Mouse (Mus musculus) myocyte (in vitro differentiated cells): ENCODE data around the gene Ldb3.
A peak's percentile ranks its signal among the peaks of the same experiment; 100 is the strongest.

Source experiments
- CEBPB ChIP-seq: IDR thresholded peaks from 2 replicates; pipeline ENCODE4 v1.6.1; 2011; ENCODE audit warnings: mild to moderate bottlenecking, moderate library complexity; ENCODE audit not compliant: poor library complexity, insufficient read depth, severe bottlenecking
- E2F4 ChIP-seq: IDR thresholded peaks from one replicate; pipeline ENCODE4 v1.6.1; 2011; ENCODE audit warnings: mild to moderate bottlenecking, control low read depth, moderate library complexity; ENCODE audit not compliant: insufficient read depth
- MYOD1 ChIP-seq, 3 experiments: IDR thresholded peaks; one replicate each; pipeline ENCODE4 v1.6.1; 2011; ENCODE audit warnings: control low read depth in 2 of 3, low read depth in 2 of 3, mild to moderate bottlenecking in 2 of 3, moderate library complexity in 1 of 3; ENCODE audit not compliant: insufficient read length in 2 of 3, control insufficient read depth in 1 of 3
- POLR2A ChIP-seq: IDR thresholded peaks from one replicate; pipeline ENCODE4 v1.6.1; 2011; ENCODE audit warnings: low read depth, mild to moderate bottlenecking, control low read depth, moderate library complexity; ENCODE audit not compliant: insufficient read length
- TCF12 ChIP-seq: IDR thresholded peaks from one replicate; pipeline ENCODE4 v1.6.1; 2011; ENCODE audit warnings: mild to moderate bottlenecking, control low read depth; ENCODE audit not compliant: poor library complexity, insufficient read depth, severe bottlenecking
- USF1 ChIP-seq: IDR thresholded peaks from one replicate; pipeline ENCODE4 v1.6.1; 2011; ENCODE audit warnings: low read depth, mild to moderate bottlenecking, control low read depth, moderate library complexity

- no peak for TF ChIP-seq E2F4
- no peak for TF ChIP-seq POLR2A
- peak; percentile 76 to 94 (median 83) for TF ChIP-seq MYOD1 (IDR thresholded peaks at IDR 0.05; ENCODE audit: control insufficient read depth in 1 of 3, insufficient read length in 2 of 3, low read depth in 2 of 3)
- TF ChIP-seq USF1 = no peak
- TF ChIP-seq CEBPB = no peak
- TF ChIP-seq TCF12 = peak; percentile 47
Observed at GRCm38 (mm10) chr14:34574068-34574467, 14.4 kb downstream of the Ldb3 start.
